Mouse (Mus musculus): ENCODE measurements around the gene Abca12.

GRCm38 (mm10) chr1:71447424-71447823 lies 32.7 kb upstream of the Abca12 start:
- TF ChIP-seq POLR2A (IDR thresholded peaks at IDR 0.05; ENCODE audit: extremely low read depth, insufficient read depth, low read length), result no peak
- no peak for TF ChIP-seq CTCF (IDR thresholded peaks at IDR 0.05; ENCODE audit: low read depth, low read length)
